Mouse (Mus musculus) WW6 (cell line): ENCODE measurements around the gene Ccdc151.

ENCODE experiments used
- DNase-seq: peaks from one replicate; pipeline ENCODE4 v3.0.0-alpha.2; 2013; ENCODE audit warnings: low read depth, low spot score

Ccdc151 gene

DNA sequence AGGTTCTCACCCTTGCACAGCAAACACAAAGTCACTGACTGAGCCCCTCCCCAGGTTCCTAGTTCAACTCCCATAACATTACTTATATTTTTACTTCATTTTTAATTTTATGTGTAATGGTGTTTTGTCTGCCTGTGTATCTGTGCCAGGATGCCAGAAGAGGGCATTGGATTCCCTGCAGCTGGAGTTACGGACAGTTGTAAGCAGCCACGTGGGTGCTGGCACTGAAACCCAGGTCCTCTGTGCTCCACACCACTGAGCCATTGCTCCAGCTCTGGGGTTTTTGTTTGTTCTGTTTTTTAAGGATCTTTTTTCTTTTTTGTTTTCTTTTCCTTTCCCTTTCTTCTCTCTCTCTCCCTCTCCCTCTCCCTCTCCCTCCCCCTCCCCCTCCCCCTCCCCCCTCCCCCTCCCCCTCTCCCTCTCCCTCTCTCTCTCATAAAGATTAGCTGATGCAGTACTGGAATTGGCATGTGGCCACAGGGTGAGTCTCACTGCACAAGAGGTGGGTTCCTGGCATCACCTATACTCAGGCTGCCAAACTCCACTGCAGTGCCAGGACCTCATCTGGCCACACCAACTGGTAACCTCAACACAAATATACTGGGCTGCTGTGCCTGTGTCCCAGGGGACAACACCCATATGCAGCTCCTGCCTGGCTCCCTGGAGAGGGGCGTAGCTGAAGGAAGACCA lies 6.1 kb downstream of the Ccdc151 start:
- DNase-seq = no peak

GRCm38 (mm10) chr9:21992227-21992626 lies 10.2 kb downstream of the Ccdc151 start:
- DNase-seq = no peak

- DNase-seq = no peak
Measured at GRCm38 (mm10) chr9:21989230-21990110, 13.0 kb downstream of the Ccdc151 start, which contains the start of gene Rgl3. Gene Rgl3, minus strand, starts transcription at chr9:21989446.

- DNase-seq = no peak
Measured at GRCm38 (mm10) chr9:21988421-21989101, 13.9 kb downstream of the Ccdc151 start.

- no peak for DNase-seq
Measured at GRCm38 (mm10) chr9:21987592-21988342, 14.7 kb downstream of the Ccdc151 start.

GRCm38 (mm10) chr9:21983911-21984310 lies 18.5 kb downstream of the Ccdc151 start:
- DNase-seq = no peak

GRCm38 (mm10) chr9:21978398-21979128 lies 23.9 kb downstream of the Ccdc151 start:
- no peak for DNase-seq

- DNase-seq = no peak
Measured at GRCm38 (mm10) chr9:21977972-21978371, 24.5 kb downstream of the Ccdc151 start.

- no peak for DNase-seq
Measured at GRCm38 (mm10) chr9:21977331-21977730, 25.1 kb downstream of the Ccdc151 start.

GRCm38 (mm10) chr9:21976626-21977175 lies 25.7 kb downstream of the Ccdc151 start:
- DNase-seq = no peak

DNA sequence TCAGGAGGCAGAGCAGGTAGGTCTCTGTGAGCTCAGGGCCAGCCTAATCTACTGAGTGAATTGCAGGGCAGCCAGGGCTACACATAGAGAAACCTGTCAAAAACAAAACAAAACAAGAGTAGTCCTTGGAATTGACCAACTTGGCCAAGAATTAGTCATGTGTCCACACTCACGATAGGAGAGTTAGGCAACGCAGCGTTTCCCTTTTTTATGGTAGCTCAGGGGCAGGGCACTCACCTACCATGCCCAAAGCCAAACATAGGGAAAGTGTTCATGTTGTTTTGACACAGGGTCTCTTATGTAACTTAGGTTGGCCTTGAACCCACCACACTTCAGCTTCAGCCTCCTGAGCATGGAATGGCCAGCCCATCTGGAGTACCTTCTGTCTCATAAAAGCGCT lies 33.1 kb downstream of the Ccdc151 start:
- no peak for DNase-seq

- DNase-seq = no peak
Measured at GRCm38 (mm10) chr9:21968883-21969282, 33.6 kb downstream of the Ccdc151 start.

- DNase-seq = no peak
Measured at GRCm38 (mm10) chr9:21963417-21963816, 39.0 kb downstream of the Ccdc151 start, which contains the start of gene Epor. Gene Epor, minus strand, starts transcription at chr9:21963506.

GRCm38 (mm10) chr9:21962416-21963059 lies 39.9 kb downstream of the Ccdc151 start:
- DNase-seq = peak; percentile 62

- no peak for DNase-seq
Measured at GRCm38 (mm10) chr9:21962010-21962409, 40.4 kb downstream of the Ccdc151 start.

DNA sequence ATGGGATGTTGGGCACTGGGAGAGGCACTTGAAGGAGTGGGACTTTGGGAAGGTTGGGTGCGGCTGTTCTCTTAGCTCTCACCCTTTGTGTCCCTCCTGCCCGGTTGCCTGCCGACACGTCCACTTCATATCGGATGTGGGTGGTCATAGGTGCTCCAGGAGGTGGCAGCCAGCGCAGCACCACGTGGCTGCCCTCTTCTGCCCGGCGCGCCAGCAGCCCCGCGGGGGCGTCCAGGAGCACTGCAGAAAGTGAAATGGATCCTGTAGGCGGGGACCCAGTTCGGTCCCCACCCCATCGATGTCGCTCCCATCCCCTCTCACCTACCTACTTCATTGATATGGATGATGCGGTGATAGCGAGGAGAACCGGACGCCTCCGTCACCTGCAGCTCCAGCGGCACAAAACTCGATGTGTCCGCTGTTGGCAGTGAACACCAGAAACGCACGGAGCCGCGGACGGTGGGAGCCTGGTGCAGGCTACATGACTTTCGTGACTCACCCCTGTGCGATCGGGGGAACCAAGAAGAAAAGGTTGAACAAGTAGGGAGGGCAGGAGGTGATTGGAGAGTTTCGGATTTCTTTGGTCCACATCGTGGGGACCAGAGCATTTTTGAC lies 41.0 kb downstream of the Ccdc151 start:
- no peak for DNase-seq

DNA sequence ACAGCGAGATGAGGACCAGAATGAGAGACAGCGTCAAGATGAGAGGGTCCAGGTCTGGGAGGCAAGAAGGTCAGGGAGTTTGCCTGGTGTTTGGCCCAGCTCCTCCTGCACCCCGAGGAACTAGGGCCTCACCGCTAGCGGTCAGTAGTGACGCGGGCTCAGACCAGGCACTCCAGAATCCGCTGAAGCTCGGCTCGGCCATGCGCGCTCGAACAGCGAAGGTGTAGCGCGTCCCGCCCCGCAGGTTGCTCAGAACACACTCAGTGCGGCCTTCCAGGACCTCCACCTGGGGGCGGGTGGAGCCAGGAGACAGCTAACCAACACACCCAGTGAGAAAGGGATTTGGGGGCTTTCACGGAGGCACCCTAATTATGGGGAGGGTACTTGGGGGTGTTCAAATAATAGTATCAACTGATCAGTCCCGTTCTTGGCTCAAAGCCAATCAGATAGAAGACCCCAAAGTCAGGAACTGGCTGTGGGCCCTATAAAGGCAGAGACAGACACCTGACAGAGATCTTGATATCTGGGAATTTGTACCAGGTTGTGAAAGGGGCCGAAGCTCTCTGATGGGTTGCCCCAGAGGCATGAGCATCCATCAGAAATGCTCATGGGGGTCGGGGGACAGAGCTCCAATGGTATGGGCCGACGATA lies 41.8 kb downstream of the Ccdc151 start:
- no peak for DNase-seq

DNA sequence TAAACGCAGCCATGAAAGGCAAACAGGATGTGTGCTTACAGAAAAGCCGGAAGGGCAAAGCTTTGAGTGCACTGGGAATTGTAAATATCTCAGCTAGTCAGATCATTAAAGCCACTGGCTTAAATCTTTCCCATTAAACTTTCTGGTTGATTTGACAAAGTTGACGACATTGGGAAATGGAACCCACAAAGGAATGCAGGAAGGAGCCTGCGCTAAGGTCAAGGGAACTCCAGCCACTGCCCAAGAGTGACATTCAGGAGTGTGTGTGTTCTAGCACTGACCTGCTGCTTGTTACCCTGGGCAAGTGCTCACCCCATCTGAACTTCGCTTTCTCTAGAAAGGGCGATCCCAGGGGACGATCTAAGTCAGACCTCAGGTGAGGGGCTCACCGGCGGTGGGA lies 42.3 kb downstream of the Ccdc151 start:
- DNase-seq = no peak

GRCm38 (mm10) chr9:21959244-21959643 lies 43.2 kb downstream of the Ccdc151 start:
- DNase-seq = no peak
